Mouse (Mus musculus) spleen, adult 12 weeks (tissue): ENCODE measurements around the gene Ide.
A peak's percentile ranks its signal among the peaks of the same experiment; 100 is the strongest.

Experiments
- DNase-seq: peaks from one replicate; pipeline ENCODE4 v3.0.0; 2022; ENCODE audit warnings: low spot score

Ide gene

DNA sequence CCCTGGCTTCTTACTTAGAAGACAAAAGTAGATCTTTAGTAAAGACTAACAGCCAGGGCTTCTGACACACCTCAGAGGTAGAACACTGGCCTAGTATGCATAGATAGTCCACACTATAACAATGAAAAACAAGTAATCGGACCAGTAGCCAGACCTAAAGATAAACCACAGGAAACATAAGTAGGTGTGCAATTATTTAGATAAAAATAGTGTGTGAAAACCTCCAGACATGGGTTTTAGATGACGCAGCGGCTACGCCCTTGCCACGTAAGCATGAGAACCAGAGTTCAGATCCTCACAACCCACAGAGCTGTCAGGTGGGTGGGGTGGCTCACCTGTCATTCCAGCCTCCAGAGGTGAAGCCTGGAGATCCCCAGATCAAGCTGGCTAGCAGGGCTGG lies 4.3 kb downstream of the Ide start:
- DNase-seq = no peak

DNA sequence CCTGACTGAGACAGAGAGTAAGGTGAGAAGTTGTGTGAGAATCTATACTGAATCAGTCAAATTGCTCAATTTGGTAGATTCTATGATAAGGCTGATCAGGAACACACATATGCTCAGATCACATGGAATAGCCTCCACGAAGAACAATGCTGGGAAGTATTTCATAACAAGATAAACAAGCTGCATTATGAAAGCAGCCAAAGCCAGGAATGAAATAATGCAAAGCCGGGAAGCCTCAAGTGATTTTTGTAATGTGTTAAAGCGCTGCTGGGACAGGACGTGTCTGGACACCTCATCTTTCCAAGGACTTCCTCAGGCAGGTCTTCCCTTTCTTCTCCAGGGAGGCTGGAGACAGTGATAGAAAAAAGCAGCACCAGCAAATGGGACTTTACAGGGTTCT lies 4.9 kb downstream of the Ide start:
- no peak for DNase-seq

- DNase-seq = no peak
Measured at GRCm38 (mm10) chr19:37327216-37327615, 10.4 kb downstream of the Ide start.

DNA sequence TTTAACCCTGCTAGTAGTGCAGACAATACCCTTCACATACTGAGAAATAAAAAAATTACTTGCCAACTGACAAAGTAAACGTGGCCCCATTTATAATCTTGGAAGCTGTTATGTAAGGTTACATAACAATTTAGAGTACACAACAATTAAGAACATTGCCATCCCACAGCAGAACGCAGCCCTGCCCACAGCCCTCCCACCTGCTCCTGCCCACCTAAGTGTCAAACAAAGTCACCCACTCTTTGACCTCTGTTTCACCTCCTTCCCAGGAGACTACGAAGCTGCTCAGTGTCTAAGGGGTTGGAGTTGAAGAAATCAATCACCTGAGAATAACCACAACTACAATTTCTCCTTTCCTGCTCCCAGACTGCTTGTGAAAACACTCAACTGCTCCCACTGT lies 14.1 kb downstream of the Ide start:
- DNase-seq = no peak

GRCm38 (mm10) chr19:37320802-37321619 lies 16.6 kb downstream of the Ide start:
- peak; percentile 3 for DNase-seq

DNA sequence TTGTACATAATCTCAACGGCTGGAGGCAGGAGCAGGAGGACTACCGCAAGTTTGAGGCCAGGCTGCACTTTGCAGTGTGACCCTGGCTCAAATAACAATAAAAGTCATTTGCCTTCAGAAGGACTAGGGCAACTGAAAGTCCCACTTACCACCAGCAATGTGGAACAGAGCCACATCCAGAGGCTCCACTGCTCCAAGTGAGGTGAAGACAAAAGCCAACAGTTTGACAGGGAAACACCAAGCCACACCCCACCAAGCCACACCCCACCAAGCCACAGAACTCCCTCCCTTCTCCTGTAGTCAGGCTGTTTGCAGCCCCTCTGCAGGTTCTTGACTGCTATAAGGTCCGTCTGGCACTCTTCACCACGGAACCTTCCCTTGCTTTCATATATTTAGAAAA lies 20.3 kb downstream of the Ide start:
- no peak for DNase-seq

- DNase-seq = no peak
Measured at GRCm38 (mm10) chr19:37315091-37315490, 22.6 kb downstream of the Ide start.

DNA sequence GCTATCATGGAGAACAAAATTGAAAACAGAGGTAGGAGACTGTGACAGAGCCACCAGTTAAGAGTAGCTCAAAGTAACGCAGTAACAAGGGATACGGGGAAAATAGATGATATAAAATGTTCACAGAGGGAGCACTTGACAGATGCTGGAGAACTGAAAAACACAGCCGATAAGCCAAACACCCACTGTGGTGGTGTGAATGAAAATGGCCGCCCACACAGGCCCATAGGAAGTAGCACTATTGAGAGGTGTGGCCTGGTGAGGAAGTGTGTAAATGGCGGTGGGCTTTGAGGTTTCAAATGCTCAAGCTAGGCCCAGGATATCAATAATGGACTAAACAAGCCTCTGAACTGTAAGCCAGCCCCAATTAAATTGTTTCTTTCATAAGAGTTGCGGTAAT lies 26.2 kb downstream of the Ide start:
- DNase-seq = no peak

GRCm38 (mm10) chr19:37310133-37310532 lies 27.5 kb downstream of the Ide start:
- no peak for DNase-seq

DNA sequence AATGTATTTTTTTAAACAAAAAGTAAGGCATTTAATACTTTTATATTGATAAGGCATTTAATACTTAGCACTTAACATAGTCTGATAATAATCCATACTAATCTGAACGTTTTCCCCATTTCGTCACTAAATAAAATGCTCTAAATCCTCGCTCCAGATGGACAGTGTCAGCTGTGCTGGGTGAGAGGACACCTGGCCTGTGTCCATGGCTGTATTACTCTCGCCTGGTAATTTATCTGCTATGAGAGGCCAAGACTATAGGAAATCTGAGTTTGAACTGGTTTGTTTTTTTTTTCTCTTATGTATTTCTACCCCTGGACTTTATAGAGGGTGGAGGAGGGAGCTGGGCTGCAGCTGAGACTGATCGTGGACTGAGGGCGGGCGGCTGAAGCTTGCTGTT lies 28.7 kb downstream of the Ide start:
- DNase-seq = no peak

DNA sequence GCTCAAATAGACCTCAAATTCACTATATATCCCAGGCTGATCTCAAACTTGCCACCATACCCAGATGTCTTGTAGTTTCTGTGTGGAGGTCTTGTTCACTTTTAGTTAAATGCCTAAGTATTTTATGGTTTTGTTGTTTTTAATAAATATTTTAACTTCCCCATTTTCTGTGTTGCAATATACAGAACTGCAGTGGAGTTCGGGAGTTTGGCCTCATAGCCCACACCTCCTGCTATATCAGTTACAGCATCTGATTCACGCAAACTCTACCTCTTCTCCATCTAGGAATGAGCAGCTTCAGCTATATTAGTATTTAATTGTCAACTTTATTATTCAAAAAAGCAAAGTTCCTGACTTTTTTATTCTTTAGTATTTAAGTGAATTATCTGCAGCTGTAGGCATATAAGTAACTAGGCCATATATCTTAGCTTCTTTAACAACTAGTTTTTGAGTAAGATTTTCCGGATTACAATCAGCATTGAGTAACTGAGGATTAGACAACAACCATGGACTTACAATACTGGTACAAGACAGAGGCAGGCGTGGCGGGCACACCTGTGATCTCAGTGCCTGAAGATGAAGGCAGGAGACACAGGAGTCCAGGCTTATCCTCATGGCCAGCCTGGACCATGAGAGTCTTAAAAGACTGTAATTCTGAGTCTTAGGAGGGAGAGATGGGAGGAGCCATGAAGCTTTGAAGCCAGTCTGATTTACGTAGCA lies 29.7 kb downstream of the Ide start:
- DNase-seq = no peak

GRCm38 (mm10) chr19:37306176-37306575 lies 31.5 kb downstream of the Ide start:
- DNase-seq = no peak

GRCm38 (mm10) chr19:37304866-37305265 lies 32.8 kb downstream of the Ide start:
- no peak for DNase-seq

DNA sequence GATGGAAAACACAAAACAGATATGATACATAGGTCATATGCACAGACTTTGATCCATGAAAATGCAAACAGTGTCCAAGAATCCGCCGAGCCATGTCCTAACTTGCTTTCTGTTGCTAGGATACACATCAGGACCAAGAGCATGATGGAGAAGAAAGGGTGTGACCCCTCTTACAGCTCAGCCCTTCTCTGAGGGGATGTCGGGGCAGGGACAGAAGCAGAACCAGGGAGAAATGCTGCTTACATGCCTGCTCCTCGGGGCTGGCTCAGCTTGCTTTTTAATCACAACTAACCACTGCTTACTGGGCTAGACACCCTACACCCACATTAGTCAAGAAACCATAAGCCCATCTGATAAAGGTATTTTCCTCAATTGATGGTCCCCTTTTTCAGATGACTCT lies 33.6 kb downstream of the Ide start:
- DNase-seq = no peak

- no peak for DNase-seq
Measured at GRCm38 (mm10) chr19:37301733-37302132, 35.9 kb downstream of the Ide start.

- DNase-seq = no peak
Measured at GRCm38 (mm10) chr19:37291676-37292075, 46.0 kb downstream of the Ide start.

DNA sequence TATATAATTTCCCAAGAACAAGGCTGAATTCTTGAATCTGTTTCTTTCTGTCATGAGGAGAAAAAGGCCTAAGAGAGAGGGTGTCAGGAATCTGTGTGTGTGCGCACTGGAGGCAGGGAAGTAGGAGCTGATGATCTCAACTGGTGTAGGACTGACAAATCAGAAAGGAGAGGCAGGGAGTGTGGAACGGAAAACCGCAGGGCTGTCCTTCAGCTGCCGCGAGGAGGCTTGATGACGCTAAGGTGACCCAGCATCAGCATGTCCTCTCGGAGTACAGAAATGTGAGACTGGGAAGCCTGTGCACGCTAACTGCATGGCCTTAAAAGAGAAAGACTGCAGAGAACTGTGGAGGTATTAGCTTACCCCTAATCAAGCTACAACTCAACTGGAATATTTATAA lies 46.7 kb downstream of the Ide start:
- DNase-seq = no peak

- no peak for DNase-seq
Measured at GRCm38 (mm10) chr19:37284775-37285174, 52.9 kb downstream of the Ide start.

- DNase-seq = no peak
Measured at GRCm38 (mm10) chr19:37283166-37283565, 54.5 kb downstream of the Ide start.

DNA sequence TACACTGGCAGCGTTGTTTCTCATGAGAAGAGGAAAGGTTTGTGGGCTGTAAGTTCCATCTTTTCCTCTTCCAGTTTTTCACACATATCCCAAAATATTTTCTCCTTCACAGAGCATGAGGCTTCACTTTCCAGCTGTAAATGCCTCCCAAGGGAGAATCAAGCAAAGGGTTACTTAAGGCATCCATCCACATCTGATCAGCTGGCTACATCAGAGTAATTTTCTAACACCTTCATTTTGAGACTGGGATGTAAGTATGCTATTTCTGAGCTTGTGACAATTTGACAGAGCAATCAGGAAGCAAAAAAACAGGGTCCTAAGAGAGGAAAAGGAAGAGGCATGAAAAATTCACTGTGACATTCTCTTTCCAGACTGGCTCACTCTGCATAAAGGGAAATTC lies 55.9 kb downstream of the Ide start:
- DNase-seq = no peak

- no peak for DNase-seq
Measured at GRCm38 (mm10) chr19:37279194-37279593, 58.5 kb downstream of the Ide start.

DNA sequence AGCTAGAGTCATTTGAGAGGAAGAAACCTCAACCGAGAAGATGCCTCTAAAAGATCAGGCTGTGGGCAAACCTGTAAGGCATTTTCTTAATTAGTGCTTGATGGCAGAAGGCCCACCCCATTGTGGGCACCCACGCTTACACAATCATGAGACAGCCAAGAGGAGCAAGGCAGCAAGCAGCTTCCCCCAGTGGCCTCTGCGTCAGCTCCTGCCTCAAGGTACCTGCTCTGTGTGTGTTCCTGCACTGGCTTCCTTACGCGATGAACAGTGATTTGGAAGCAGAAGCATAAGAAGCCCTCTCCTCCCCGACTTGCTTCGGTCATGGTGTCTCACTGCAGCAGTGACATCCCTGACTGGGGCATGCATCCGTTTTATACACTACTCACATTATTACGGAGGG lies 62.1 kb downstream of the Ide start:
- no peak for DNase-seq

GRCm38 (mm10) chr19:37269106-37269505 lies 68.5 kb downstream of the Ide start:
- DNase-seq = no peak
